Mouse (Mus musculus): ENCODE results near the gene Erbb4. TPM values are rescaled to one million over a fixed set of nuclear protein-coding genes. Genes with fewer than 3 reads are reported as not detected.

Gene Erbb4
- polyA plus RNA-seq, 1 experiment from 2014 or later, result 0.56 TPM

DNA sequence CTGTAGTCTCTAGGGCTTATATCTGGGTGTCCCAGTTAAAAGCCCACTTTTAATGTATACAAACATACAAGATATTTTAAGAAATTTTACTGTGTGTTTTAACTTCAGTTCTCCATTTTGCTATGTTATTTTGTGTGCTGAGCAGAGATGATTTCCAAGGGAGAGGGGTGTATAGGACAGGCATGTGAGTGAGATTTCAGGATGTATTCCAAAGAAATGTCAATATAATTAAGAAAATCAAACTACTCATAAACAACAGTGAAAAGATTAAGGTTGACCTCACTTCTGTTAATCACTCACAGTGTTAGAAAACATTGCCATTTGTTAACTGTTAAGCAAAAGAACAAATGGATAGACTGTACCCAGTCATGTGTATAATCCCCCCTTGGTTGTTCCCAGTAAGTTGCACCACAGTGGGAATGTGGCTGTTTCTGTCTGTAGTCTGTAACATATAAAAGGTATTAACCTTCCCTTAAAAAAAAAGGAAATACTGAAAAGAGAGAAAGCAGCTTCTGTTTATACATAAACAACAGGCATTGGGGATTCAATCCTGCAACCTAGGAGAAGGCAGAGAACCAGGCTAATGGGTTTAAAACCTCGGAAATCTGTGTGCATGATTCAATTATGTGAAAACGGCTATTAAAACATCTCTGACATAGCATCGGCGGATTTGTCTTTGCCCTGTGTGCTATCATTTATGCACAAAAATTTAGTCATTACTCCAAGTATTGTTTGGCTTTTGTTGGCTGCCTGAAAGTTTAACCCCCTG, 84.5 kb downstream of the Erbb4 start:
- H3K9me3 ChIP-seq, result no peaks in the 10 kb centered on the region
- H3K9ac ChIP-seq, result no peak overlapping the region
- H3K36me3 ChIP-seq, result no peaks in the 10 kb centered on the region
- H3K4me3 ChIP-seq, result no peak overlapping the region
- ATAC-seq (ENCODE audit: insufficient number of reproducible peaks, insufficient read depth, low FRiP score, low TSS enrichment, low read depth), result no peak
- H3K4me1 ChIP-seq, result 0 out of 2 replicates have a peak, but pooled peaks cover 5% of the 10 kb centered on the region
- WGBS, result 49% methylated on average over 4 of the region's 4 CpGs
- no peaks in the 10 kb centered on the region; the same call in 1 of the 2 replicates for H3K27me3 ChIP-seq
- no peak overlapping the region for H3K4me2 ChIP-seq
- no peak overlapping the region for H3K27ac ChIP-seq

GRCm38 (mm10) chr1:69009800-69010505, 97.9 kb downstream of the Erbb4 start:
- Histone ChIP-seq H3K36me3 (no peaks in the 10 kb centered on the region), H3K9ac (no peak overlapping the region), H3K4me1 (no peaks in the 10 kb centered on the region), H3K27me3 (no peaks in the 10 kb centered on the region), H3K27ac (no peak overlapping the region), H3K4me3 (no peak overlapping the region), H3K4me2 (no peak overlapping the region), H3K9me3 (no peaks in the 10 kb centered on the region)
- no peak for ATAC-seq (ENCODE audit: insufficient number of reproducible peaks, insufficient read depth, low FRiP score, low TSS enrichment, low read depth)
- 81% methylated on average over 5 of the region's 5 CpGs for WGBS

- Histone ChIP-seq H3K27me3 (no peaks in the 10 kb centered on the region), H3K4me2 (no peak overlapping the region), H3K36me3 (no peaks in the 10 kb centered on the region), H3K4me3 (no peak overlapping the region), H3K9me3 (no peaks in the 10 kb centered on the region), H3K27ac (no peak overlapping the region), H3K9ac (no peak overlapping the region), H3K4me1 (no peaks in the 10 kb centered on the region)
- no peak for ATAC-seq (ENCODE audit: insufficient number of reproducible peaks, insufficient read depth, low FRiP score, low TSS enrichment, low read depth)
- 62% methylated on average over 3 of the region's 3 CpGs for WGBS
Observed at GRCm38 (mm10) chr1:69001371-69001770, 106.5 kb downstream of the Erbb4 start.

GRCm38 (mm10) chr1:68979251-68979650, 128.6 kb downstream of the Erbb4 start:
- Histone ChIP-seq H3K36me3 (no peaks in the 10 kb centered on the region), H3K27me3 (no peaks in the 10 kb centered on the region), H3K4me3 (no peak overlapping the region), H3K9me3 (no peaks in the 10 kb centered on the region), H3K27ac (no peak overlapping the region), H3K4me1 (no peaks in the 10 kb centered on the region), H3K9ac (no peak overlapping the region), H3K4me2 (no peak overlapping the region)
- ATAC-seq (ENCODE audit: insufficient number of reproducible peaks, insufficient read depth, low FRiP score, low TSS enrichment, low read depth), result no peak
- WGBS, result 80% methylated on average over 2 of the region's 2 CpGs

GRCm38 (mm10) chr1:68978571-68978970, 129.3 kb downstream of the Erbb4 start:
- H3K9ac ChIP-seq, result no peak overlapping the region
- H3K27ac ChIP-seq, result no peak overlapping the region
- H3K4me1 ChIP-seq, result no peaks in the 10 kb centered on the region
- H3K9me3 ChIP-seq, result no peaks in the 10 kb centered on the region
- H3K4me2 ChIP-seq, result no peak overlapping the region
- H3K27me3 ChIP-seq, result no peaks in the 10 kb centered on the region
- H3K36me3 ChIP-seq, result no peaks in the 10 kb centered on the region
- ATAC-seq (ENCODE audit: insufficient number of reproducible peaks, insufficient read depth, low FRiP score, low TSS enrichment, low read depth), result no peak
- H3K4me3 ChIP-seq, result no peak overlapping the region
- WGBS, result 80% methylated on average over 3 of the region's 3 CpGs

GRCm38 (mm10) chr1:68973355-68974127, 134.3 kb downstream of the Erbb4 start:
- 76% methylated on average over 5 of the region's 5 CpGs for WGBS
- Histone ChIP-seq H3K27me3 (no peaks in the 10 kb centered on the region), H3K4me3 (no peak overlapping the region), H3K9me3 (no peaks in the 10 kb centered on the region), H3K4me2 (no peak overlapping the region), H3K27ac (no peak overlapping the region), H3K36me3 (no peaks in the 10 kb centered on the region), H3K9ac (no peak overlapping the region), H3K4me1 (no peaks in the 10 kb centered on the region)
- no peak for ATAC-seq (ENCODE audit: insufficient number of reproducible peaks, insufficient read depth, low FRiP score, low TSS enrichment, low read depth)

DNA sequence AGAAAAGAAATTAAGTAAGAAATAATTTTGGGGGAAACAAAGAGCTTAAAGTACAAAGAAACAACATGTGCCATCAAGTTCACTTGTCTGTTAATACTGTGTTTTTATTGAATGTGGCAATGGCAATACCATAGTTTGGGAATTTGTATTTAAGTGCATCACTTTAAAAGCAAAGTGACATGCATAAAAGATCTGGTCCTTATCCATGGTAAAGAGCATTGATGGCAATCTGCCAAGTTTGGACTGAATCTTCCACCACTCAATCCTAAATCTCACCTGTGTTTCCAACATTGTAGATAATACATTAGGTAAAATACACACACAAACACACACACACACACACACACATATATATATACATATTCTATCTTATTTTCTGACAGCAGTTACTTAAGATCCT, 143.7 kb downstream of the Erbb4 start:
- no peak overlapping the region for H3K4me3 ChIP-seq
- no peaks in the 10 kb centered on the region for H3K36me3 ChIP-seq
- no peak for ATAC-seq (ENCODE audit: insufficient number of reproducible peaks, insufficient read depth, low FRiP score, low TSS enrichment, low read depth)
- H3K4me1 ChIP-seq, result no peaks in the 10 kb centered on the region
- no peaks in the 10 kb centered on the region for H3K9me3 ChIP-seq
- no peaks in the 10 kb centered on the region for H3K27me3 ChIP-seq
- no peak overlapping the region for H3K4me2 ChIP-seq
- H3K9ac ChIP-seq, result no peak overlapping the region
- no peak overlapping the region for H3K27ac ChIP-seq

DNA sequence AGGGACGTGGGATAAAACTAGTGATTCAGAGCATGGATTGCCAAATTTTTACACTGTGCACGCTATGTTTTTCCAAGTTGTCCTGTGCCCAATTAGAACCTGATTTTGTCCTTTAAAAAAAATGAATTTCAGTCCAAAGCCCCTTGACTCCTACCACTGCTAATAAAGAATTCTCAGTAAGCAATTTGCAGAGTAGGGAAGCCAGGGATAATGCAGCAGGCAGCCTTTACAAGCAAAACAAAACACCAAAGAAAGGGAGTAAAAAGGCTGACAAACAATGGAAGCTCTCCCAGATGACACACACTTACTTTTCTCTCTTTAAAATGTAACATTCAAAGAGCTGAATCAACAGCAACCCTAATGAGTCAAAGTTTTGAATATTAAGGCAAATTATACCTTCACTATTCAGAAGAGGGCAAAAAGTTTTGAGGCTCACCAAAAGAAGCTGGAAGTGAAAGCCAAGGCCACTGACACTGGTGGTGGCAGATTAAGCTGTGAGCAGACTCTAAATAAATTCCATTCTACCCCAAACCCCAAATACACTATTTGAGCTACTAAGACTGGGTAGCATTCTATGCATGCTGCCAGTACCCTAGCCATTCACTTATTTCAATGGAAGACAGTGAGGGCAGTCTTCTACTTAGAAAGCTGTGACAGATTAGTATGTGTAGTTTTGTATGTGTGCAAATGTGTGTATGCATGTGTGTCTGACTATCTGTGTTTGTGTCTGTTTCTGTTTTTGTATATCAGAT, 146.3 kb downstream of the Erbb4 start:
- ATAC-seq (ENCODE audit: insufficient number of reproducible peaks, insufficient read depth, low FRiP score, low TSS enrichment, low read depth), result no peak
- no peaks in the 10 kb centered on the region for H3K4me1 ChIP-seq
- H3K27ac ChIP-seq, result no peak overlapping the region

GRCm38 (mm10) chr1:68956766-68957533, 150.9 kb downstream of the Erbb4 start:
- no peak overlapping the region for H3K9ac ChIP-seq
- no peak overlapping the region for H3K27ac ChIP-seq
- H3K4me1 ChIP-seq, result no peaks in the 10 kb centered on the region
- WGBS, result 42% methylated on average over 4 of the region's 4 CpGs
- no peak for ATAC-seq (ENCODE audit: insufficient number of reproducible peaks, insufficient read depth, low FRiP score, low TSS enrichment, low read depth)
- no peak overlapping the region for H3K4me3 ChIP-seq
- no peaks in the 10 kb centered on the region for H3K36me3 ChIP-seq
- H3K4me2 ChIP-seq, result no peak overlapping the region
- H3K27me3 ChIP-seq, result no peaks in the 10 kb centered on the region
- no peaks in the 10 kb centered on the region for H3K9me3 ChIP-seq

More for the DNA sequence above, 146.3 kb downstream of the Erbb4 start:
- H3K36me3 ChIP-seq, result no peaks in the 10 kb centered on the region
- H3K9ac ChIP-seq, result no peak overlapping the region
- no peaks in the 10 kb centered on the region for H3K27me3 ChIP-seq
- WGBS, result 66% methylated on average over 2 of the region's 2 CpGs
- H3K4me3 ChIP-seq, result no peak overlapping the region
- no peaks in the 10 kb centered on the region for H3K9me3 ChIP-seq
- H3K4me2 ChIP-seq, result no peak overlapping the region

DNA sequence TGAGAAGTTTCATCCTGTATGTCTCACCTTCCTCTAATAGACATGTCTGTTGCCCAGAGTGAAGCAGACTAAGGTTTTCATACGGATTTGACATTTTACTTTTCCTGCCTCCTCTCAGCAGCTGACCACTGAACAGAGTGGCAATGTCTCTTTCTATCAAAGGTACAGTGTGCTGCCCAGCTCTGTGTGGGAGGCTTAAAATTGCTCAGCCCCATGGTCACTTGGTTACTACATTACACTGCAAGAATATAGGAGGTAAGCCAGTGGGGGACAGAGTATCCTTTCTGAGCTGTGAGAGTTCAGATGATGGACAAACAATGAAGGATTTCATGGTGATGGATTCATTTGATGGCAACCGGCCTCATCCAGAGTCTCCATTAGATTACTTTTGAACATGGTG, 152.4 kb downstream of the Erbb4 start:
- no peak for ATAC-seq (ENCODE audit: insufficient number of reproducible peaks, insufficient read depth, low FRiP score, low TSS enrichment, low read depth)
- H3K27me3 ChIP-seq, result no peaks in the 10 kb centered on the region
- H3K36me3 ChIP-seq, result no peaks in the 10 kb centered on the region
- no peaks in the 10 kb centered on the region for H3K4me1 ChIP-seq
- WGBS, result 62% methylated on average over 2 of the region's 2 CpGs
- no peak overlapping the region for H3K27ac ChIP-seq
- no peaks in the 10 kb centered on the region for H3K9me3 ChIP-seq
- no peak overlapping the region for H3K4me2 ChIP-seq
- H3K4me3 ChIP-seq, result no peak overlapping the region
- H3K9ac ChIP-seq, result no peak overlapping the region

DNA sequence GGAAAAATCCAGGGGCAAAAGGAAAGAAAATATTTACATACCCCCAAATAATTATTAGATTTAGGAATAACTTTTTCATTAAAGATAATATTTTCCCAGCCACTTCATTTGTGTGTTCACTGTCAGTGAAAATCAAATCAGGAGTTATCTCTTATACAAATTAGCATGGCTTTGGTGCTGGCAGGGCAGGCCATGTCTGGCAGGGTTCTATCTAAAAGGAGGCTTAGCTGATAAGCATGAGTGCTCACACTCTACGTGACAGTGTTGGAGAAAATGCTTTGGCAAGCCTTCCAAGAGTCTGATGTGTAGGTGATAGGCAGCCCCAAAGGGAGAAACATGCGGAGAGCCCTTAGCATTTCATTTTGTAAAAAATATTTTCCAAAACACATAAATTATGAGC, 164.7 kb downstream of the Erbb4 start:
- Histone ChIP-seq H3K36me3 (no peaks in the 10 kb centered on the region), H3K4me1 (no peaks in the 10 kb centered on the region), H3K4me2 (no peak overlapping the region), H3K9me3 (no peaks in the 10 kb centered on the region), H3K27me3 (no peaks in the 10 kb centered on the region), H3K4me3 (no peak overlapping the region), H3K27ac (no peak overlapping the region), H3K9ac (no peak overlapping the region)
- 76% methylated on average over 2 of the region's 2 CpGs for WGBS
- no peak for ATAC-seq (ENCODE audit: insufficient number of reproducible peaks, insufficient read depth, low FRiP score, low TSS enrichment, low read depth)
